Mouse (Mus musculus) lung, postnatal 0 days (tissue): ENCODE data around the gene Atp6v1g1. TPM values are rescaled to one million over a fixed set of nuclear protein-coding genes. Genes with fewer than 3 reads are reported as not detected.

Experiments
- ATAC-seq: fragments of 200-750 bp; cut with Nextera tagmentation; 2 replicates; pipeline ENCODE4 v1.8.0; 2017; ENCODE audit warnings: moderate library complexity
- DNase-seq: peaks from one replicate; pipeline ENCODE4 v3.0.0-alpha.2; 2016; ENCODE audit warnings: low spot score
- H3K27ac ChIP-seq: fragments of 300-500 bp; sonication (generic); 2 replicates; pipeline ENCODE4 v1.5.1; 2014; ENCODE audit warnings: antibody characterized with exemption, mild to moderate bottlenecking, low read length, mixed read lengths
- H3K27me3 ChIP-seq: fragments of 300-500 bp; sonication (generic); replicated peaks from 2 replicates; pipeline ENCODE4 v1.6.1; 2014; ENCODE audit warnings: low read length, mixed read lengths; ENCODE audit not compliant: insufficient read depth
- H3K36me3 ChIP-seq: fragments of 300-500 bp; sonication (generic); 2 replicates; pipeline ENCODE4 v1.6.1; 2014; ENCODE audit warnings: low read length, mixed read lengths; ENCODE audit not compliant: insufficient read depth
- H3K4me1 ChIP-seq: fragments of 300-500 bp; sonication (generic); 2 replicates; pipeline ENCODE4 v1.6.1; 2014; ENCODE audit warnings: antibody characterized with exemption, low read depth, low read length, mixed read lengths; ENCODE audit not compliant: insufficient read depth
- H3K4me2 ChIP-seq: fragments of 300-500 bp; sonication (generic); replicated peaks from 2 replicates; pipeline ENCODE4 v1.6.1; 2014; ENCODE audit warnings: low read depth, mild to moderate bottlenecking, low read length, moderate library complexity, mixed read lengths
- H3K4me3 ChIP-seq: fragments of 300-500 bp; sonication (generic); 2 replicates; pipeline ENCODE4 v1.5.1; 2014; ENCODE audit warnings: low read depth, low read length
- H3K9ac ChIP-seq: fragments of 300-500 bp; sonication (generic); replicated peaks from 2 replicates; pipeline ENCODE4 v1.6.1; 2014; ENCODE audit warnings: low read depth, mild to moderate bottlenecking
- H3K9me3 ChIP-seq: fragments of 300-500 bp; sonication (generic); 2 replicates; pipeline ENCODE4 v1.6.1; 2016; ENCODE audit warnings: low read length, mixed read lengths
- CTCF ChIP-seq: IDR thresholded peaks from 2 replicates; pipeline ENCODE4 v1.5.1; 2016; ENCODE audit warnings: antibody characterized with exemption, mild to moderate bottlenecking
- EP300 ChIP-seq: IDR thresholded peaks from 2 replicates; pipeline ENCODE4 v1.6.1; 2016; ENCODE audit warnings: antibody characterized with exemption, mild to moderate bottlenecking, control low read depth
- WGBS: fragments of 180-500 bp; shearing (Covaris S2); extraction: QIAGEN DNeasy Blood & Tissue Kit; methylation state at CpG from one replicate; pipeline ENCODE4 v1.1.7; 2014; 5-methylcytosine and 5-hydroxymethylcytosine counted together
- polyA plus RNA-seq: library from polyadenylated mRNA; unstranded; fragments of >200 nt; fragmentation: Nextera tagmentation; extraction: Ambion mirVana; gene quantifications from 2 replicates; pipeline ENCODE4 v1.2.1, GENCODE M21; 2015

Gene Atp6v1g1
- polyA plus RNA-seq, 1 experiment from 2014 or later = 364 TPM

- TF ChIP-seq EP300 = no peak
- no peak for TF ChIP-seq CTCF
- WGBS = 67% methylated on average over 5 of the region's 5 CpGs
Observed at GRCm38 (mm10) chr4:63501050-63501449, 43.5 kb upstream of the Atp6v1g1 start.

GRCm38 (mm10) chr4:63503949-63504348 lies 40.6 kb upstream of the Atp6v1g1 start:
- Histone ChIP-seq H3K4me2 (no peak overlapping the region), H3K27ac (no peak overlapping the region), H3K27me3 (0 out of 2 replicates have a peak, but pooled peaks cover 3% of the 10 kb centered on the region), H3K9me3 (no peaks in the 10 kb centered on the region), H3K4me1 (no peaks in the 10 kb centered on the region), H3K9ac (no peak overlapping the region), H3K4me3 (no peak overlapping the region), H3K36me3 (no peaks in the 10 kb centered on the region)
- DNase-seq (no peak), ATAC-seq (no peak)
- TF ChIP-seq EP300 = no peak
- no peak for TF ChIP-seq CTCF
- 64% methylated on average over 5 of the region's 5 CpGs for WGBS

More at GRCm38 (mm10) chr4:63501050-63501449, 43.5 kb upstream of the Atp6v1g1 start:
- 0 out of 2 replicates have a peak, but pooled peaks cover 4% of the 10 kb centered on the region for H3K4me1 ChIP-seq
- no peak overlapping the region for H3K4me2 ChIP-seq
- no peaks in the 10 kb centered on the region for H3K36me3 ChIP-seq
- ATAC-seq (no peak), DNase-seq (no peak)
- H3K9ac ChIP-seq = no peak overlapping the region
- H3K27me3 ChIP-seq = 0 out of 2 replicates have a peak, but pooled peaks cover 3% of the 10 kb centered on the region
- no peak overlapping the region for H3K4me3 ChIP-seq
- H3K9me3 ChIP-seq = no peaks in the 10 kb centered on the region
- no peak overlapping the region for H3K27ac ChIP-seq

GRCm38 (mm10) chr4:63507478-63507877 lies 37.1 kb upstream of the Atp6v1g1 start:
- ATAC-seq = no peak
- TF ChIP-seq CTCF = no peak
- no peak for TF ChIP-seq EP300
- Histone ChIP-seq H3K27me3 (no peaks in the 10 kb centered on the region), H3K9ac (no peak overlapping the region), H3K36me3 (no peaks in the 10 kb centered on the region), H3K27ac (no peak overlapping the region), H3K9me3 (no peaks in the 10 kb centered on the region), H3K4me1 (no peaks in the 10 kb centered on the region), H3K4me2 (no peak overlapping the region), H3K4me3 (no peak overlapping the region)
- WGBS = 75% methylated on average over 5 of the region's 5 CpGs
- no peak for DNase-seq

GRCm38 (mm10) chr4:63508232-63508631 lies 36.3 kb upstream of the Atp6v1g1 start:
- WGBS = 29% methylated on average over 4 of the region's 4 CpGs
- H3K36me3 ChIP-seq = no peaks in the 10 kb centered on the region
- no peak overlapping the region for H3K9ac ChIP-seq
- H3K4me1 ChIP-seq = no peaks in the 10 kb centered on the region
- H3K27me3 ChIP-seq = no peaks in the 10 kb centered on the region
- no peaks in the 10 kb centered on the region for H3K9me3 ChIP-seq
- TF ChIP-seq EP300 (no peak), CTCF (peak; percentile 80)
- DNase-seq (peak; percentile 67), ATAC-seq (peak; percentile 58)
- H3K4me2 ChIP-seq = no peak overlapping the region
- no peak overlapping the region for H3K4me3 ChIP-seq
- H3K27ac ChIP-seq = no peak overlapping the region

GRCm38 (mm10) chr4:63512921-63513320 lies 31.7 kb upstream of the Atp6v1g1 start:
- Histone ChIP-seq H3K4me1 (no peaks in the 10 kb centered on the region), H3K9me3 (no peaks in the 10 kb centered on the region), H3K9ac (no peak overlapping the region), H3K36me3 (no peaks in the 10 kb centered on the region), H3K4me3 (no peak overlapping the region), H3K27ac (no peak overlapping the region), H3K27me3 (no peaks in the 10 kb centered on the region), H3K4me2 (no peak overlapping the region)
- ATAC-seq (no peak), DNase-seq (no peak)
- WGBS = 78% methylated on average over 2 of the region's 2 CpGs
- TF ChIP-seq CTCF (no peak), EP300 (no peak)

DNA sequence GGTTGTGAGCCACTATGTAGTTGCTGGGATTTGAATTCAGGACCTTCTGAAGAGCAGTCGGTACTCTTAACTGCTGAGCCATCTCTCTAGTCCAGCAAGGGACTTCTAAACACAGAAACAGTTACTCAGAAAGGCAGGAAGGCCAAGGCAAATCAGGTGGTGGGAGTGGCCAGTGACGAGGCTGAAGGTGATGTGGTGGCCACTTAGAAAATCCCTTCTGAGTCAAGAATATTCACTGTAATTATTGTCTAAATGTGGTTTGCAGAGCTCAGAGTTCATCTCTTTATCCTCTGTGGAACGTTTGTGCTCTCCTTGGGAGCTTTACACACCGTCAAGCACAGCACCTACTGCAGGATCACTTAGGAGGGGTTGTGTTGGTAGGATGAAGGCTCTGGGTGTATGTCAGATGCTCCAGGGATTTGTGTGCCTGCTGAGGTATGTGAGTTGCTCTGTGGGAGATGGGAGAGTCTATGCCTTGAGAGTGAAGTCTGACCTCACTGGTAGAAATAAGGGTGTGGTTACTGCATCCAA lies 30.1 kb upstream of the Atp6v1g1 start:
- no peak overlapping the region for H3K9ac ChIP-seq
- no peaks in the 10 kb centered on the region for H3K27me3 ChIP-seq
- TF ChIP-seq EP300 (no peak), CTCF (no peak)
- no peak for ATAC-seq
- no peaks in the 10 kb centered on the region for H3K4me1 ChIP-seq
- DNase-seq = no peak
- no peaks in the 10 kb centered on the region for H3K36me3 ChIP-seq
- no peak overlapping the region for H3K27ac ChIP-seq
- H3K4me3 ChIP-seq = no peak overlapping the region
- WGBS = 48% methylated on average over 4 of the region's 4 CpGs
- no peak overlapping the region for H3K4me2 ChIP-seq
- H3K9me3 ChIP-seq = no peaks in the 10 kb centered on the region

DNA sequence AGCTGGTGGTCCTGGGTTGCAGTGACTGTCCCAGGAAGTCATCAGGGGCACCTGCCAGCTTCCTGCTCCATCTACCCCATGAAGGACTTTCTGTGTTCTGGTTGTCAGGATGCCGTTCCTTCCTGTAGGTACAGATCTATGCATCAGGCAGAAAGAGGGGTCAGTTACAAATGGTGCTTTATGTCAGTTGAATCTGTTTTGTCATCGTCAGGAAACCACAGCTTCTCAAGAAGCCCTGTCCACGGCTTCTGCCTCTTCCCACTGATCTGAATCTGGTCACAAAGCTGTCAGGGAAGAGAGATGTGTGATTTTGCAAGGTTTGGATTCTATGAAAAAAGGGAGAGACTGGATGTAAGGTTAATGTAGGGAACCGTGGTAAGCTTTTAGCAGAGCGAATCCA lies 29.6 kb upstream of the Atp6v1g1 start:
- no peak overlapping the region for H3K9ac ChIP-seq
- no peak for DNase-seq
- no peaks in the 10 kb centered on the region for H3K4me1 ChIP-seq
- H3K36me3 ChIP-seq = no peaks in the 10 kb centered on the region
- H3K27me3 ChIP-seq = no peaks in the 10 kb centered on the region
- no peak for ATAC-seq
- no peak overlapping the region for H3K4me2 ChIP-seq
- no peak overlapping the region for H3K27ac ChIP-seq
- TF ChIP-seq CTCF (no peak), EP300 (no peak)
- H3K4me3 ChIP-seq = no peak overlapping the region
- 66% methylated on average over 5 of the region's 5 CpGs for WGBS
- H3K9me3 ChIP-seq = no peaks in the 10 kb centered on the region
